Mouse (Mus musculus) WW6 (cell line): ENCODE data around the gene Fxyd3.

Source experiments
- DNase-seq: peaks from one replicate; pipeline ENCODE4 v3.0.0-alpha.2; 2013; ENCODE audit warnings: low read depth, low spot score

The Fxyd3 gene

GRCm38 (mm10) chr7:31049846-31050281, 26.6 kb downstream of the Fxyd3 start:
- no peak for DNase-seq

GRCm38 (mm10) chr7:31049135-31049845, 27.2 kb downstream of the Fxyd3 start:
- DNase-seq: no peak

DNA sequence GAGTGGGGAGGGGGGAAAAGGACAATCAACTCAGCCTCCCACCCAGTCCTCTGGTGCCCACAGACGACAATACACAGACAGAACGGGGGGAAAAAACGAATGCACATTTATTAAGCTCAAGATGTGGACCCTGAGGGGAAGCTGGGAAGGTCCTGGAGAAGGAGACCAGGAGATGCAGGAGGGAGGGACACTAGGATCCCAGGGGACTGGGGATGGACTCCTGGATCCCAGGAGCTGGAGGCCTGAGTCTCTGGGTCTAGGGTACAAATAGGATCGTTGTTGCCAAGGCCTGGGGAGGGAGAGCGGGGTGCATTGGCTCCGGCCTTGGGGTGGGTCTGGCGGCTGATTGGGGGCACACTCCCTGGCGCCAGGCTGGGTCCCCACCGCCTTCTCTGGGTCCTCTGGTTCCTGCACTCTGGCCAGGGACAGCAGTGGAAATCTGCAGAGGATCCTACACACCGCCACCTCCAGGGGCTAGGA, 34.0 kb downstream of the Fxyd3 start, which contains the start of gene Fxyd5:
Fxyd5 (minus strand) TSS at position 51 of the 480 bp plus-strand sequence.
- DNase-seq: no peak

GRCm38 (mm10) chr7:31041662-31042315, 34.7 kb downstream of the Fxyd3 start:
- DNase-seq: no peak

- no peak for DNase-seq
Observed at GRCm38 (mm10) chr7:31041023-31041407, 35.5 kb downstream of the Fxyd3 start.

DNA sequence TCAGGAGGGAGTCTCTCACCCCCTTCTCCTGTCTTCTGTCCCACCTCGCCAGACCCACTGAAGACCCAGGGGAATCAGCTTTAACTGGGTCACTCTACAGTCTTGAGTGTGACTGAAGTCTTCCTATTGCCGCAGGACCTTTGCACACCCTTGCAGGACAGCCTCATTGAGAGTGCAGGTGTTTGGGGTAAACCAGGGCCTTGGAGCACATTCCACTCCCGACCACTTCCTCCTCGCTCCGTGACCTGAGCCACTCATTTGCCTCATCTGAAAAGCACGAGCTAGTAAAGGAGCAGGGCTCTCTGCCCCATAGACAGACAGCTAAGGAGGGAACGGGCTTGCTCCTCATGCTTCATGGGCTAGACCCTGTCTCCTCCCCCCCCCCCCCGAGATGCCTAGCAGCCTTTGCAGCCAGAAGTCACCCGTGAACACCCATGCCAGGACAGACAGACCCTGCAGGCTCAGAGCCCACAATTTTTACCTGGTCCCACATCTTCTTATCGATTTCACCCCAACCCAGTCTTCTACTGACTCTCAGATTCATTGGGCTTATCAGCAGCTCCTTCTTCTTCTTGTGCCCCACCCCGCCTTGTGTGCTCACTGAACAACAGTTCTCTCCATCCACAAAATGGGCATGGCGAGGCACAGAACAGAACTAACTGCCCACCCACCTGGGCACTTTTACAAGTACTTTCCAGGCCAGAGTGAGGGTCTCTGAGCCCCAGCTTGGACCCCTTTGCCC, 36.1 kb downstream of the Fxyd3 start:
- no peak for DNase-seq

- no peak for DNase-seq
Observed at GRCm38 (mm10) chr7:31039011-31039410, 37.5 kb downstream of the Fxyd3 start.

DNA sequence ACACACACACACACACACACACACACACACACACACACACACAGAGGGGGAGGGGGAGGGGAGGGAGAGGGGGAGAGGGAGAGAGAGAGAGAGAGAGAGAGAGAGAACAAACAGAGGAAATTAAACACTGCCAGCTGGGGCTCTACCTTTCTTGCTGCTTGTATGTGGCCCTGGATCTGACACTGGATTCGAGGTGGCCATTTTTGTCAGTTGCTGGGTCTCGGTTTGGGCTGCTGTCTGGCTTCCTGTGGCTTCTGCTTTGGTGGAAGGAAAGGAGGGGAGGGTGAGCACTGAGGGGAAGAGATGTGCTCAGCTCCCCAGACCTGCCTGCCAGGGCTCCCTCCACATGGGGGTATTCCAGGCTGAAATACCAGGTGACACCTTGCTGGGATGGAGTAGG, 38.8 kb downstream of the Fxyd3 start:
- DNase-seq: no peak

- no peak for DNase-seq
Observed at GRCm38 (mm10) chr7:31036917-31037316, 39.6 kb downstream of the Fxyd3 start.

DNA sequence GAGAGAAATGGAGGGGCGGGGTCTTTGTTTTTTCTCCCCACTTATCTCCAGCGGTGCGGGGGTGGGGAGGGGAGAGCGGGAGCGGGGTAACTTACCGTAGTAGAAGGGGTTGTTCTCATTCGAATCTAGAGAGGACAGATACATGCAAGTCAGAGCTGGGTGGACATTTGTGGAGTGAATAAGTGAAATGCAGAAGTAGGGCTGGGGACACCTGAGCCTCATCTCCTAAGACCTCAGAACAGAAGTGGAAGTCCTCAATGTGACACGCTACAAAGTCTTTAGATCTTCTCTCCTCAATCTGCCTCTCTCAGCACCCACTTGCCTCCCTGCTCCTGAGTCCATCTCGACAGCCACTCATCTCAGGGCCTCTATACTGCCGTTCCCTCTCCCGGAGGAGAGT, 41.2 kb downstream of the Fxyd3 start:
- no peak for DNase-seq

- no peak for DNase-seq
Observed at GRCm38 (mm10) chr7:31034789-31035188, 41.7 kb downstream of the Fxyd3 start.

DNA sequence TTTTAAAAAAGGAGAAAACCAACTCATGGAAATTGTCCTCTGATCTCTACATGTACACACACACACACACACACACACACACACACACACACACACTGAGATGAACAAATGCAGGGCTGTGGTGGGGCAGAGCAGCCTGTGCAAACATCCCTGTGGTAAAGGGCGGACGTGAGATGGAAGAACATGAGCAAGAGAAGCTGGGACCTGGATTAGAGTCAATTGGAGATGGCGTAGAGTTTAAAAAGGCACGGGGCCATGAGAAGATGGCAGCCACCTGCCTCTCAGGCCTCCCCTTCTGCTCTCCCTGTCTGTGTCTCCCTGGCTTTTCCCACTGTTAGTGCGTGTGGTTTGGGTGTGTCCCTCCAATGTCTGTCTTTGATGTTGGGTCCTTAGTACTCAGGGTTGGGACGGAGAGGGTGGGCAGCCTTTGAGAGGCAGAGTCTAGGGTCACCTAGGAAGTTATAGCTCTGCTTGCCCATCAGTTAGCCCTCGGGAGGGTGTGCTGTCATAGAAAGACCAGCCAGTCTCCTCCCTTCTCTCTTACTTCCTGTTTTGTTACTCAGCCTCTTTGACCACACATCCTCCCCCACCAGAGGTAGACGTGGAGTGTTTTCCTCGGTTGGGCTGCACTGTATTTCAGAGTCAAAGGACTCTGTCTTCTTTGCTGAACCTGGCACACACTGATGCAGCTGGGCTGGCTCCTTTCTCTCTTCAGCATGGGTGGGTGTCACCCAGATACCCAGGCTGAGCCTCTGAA, 42.9 kb downstream of the Fxyd3 start:
- no peak for DNase-seq

DNA sequence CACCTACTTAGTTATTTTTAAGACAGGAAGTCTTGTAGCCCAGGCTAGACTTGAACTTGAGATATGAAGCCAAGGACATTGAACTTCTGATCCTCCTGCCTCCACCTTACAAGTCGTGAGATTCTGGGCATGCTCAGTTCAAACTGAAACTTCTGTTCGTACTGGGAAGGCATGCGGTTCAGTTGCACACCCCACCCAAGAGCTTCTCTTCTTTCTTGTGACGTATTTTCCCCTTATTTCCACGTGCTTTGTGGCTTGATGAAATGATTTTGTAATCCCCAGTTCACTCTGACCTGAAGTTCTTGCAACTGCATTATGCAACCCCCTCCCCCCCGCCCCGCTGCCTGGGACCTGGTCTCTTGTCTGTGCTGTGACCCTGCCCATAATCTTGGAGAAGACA, 44.8 kb downstream of the Fxyd3 start:
- no peak for DNase-seq

DNA sequence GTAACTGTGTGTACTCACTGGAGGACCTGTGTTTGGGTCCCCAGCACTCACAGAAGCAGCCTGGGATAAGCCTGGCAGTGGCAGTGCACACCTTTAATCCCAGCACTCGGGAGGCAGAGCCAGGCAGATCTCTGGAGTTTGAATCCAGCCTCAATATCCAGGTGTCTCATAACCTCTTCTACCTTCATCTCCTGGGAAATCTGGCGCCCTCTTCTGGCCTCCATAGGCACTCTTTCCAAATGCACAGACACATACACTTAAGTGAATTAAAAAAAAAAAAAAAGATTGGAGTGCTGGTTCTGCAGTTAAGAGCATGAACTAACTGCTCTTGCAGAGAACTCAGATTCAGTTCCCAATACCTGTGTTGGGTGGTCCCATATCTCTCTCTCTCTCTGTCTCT, 45.8 kb downstream of the Fxyd3 start:
- DNase-seq: no peak

DNA sequence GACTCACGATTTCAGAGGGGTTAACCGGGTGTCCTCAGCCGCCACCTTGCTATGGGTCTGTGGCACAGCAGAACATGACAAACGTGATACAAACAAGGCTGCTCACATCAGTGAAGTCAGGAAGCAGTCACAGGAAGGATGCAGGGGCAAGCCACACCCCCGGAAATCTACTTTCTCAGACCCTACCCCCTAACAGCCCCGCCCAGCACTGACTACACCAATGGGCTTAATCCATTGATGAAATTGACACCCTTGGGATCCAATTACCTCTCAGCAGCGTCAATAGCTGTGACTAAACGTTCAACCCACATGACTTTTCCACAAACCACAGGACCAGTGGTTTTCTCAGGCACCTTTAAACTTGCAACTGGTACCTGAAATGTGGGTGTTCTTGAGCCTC, 47.9 kb downstream of the Fxyd3 start:
- DNase-seq: no peak
